8 mouse cellular contexts compared by ENCODE assay signal in genomic region chr4:116991366-116991765, GRCm38 (mm10). TPM values are rescaled to one million over a fixed set of nuclear protein-coding genes. Genes with fewer than 3 reads are reported as not detected.
DNase-seq lines count a peak whose midpoint lies in the region; ATAC-seq lines count a peak whose summit lies in the region.

No protein-coding gene starts in this region.

- no peak overlapping the region for H3K27ac ChIP-seq in hindbrain, embryonic 10.5 days
- no peak overlapping the region for H3K27ac ChIP-seq in hindbrain, embryonic 16.5 days (ENCODE audit: low read depth, low read length)
- no peak overlapping the region for H3K27ac ChIP-seq in embryonic facial prominence, embryonic 11.5 days (replicated peaks; ENCODE audit: low read depth, low read length)
- no peak overlapping the region for H3K27ac ChIP-seq in heart, embryonic 13.5 days (replicated peaks)

- H3K4me1 ChIP-seq in hindbrain, embryonic 10.5 days (replicated peaks) = peaks cover 30% of the 10 kb centered on the region
- peaks cover 20% of the 10 kb centered on the region for H3K4me1 ChIP-seq in hindbrain, embryonic 16.5 days (ENCODE audit: control insufficient read depth, insufficient read depth, low read depth, low read length)
- H3K4me1 ChIP-seq in embryonic facial prominence, embryonic 11.5 days (ENCODE audit: control insufficient read depth, insufficient read depth, low read length) = peaks cover 5% of the 10 kb centered on the region; the same call in 1 of the 2 replicates
- peaks cover 36% of the 10 kb centered on the region for H3K4me1 ChIP-seq in heart, embryonic 13.5 days

- H3K36me3 ChIP-seq in hindbrain, embryonic 10.5 days = peaks cover 45% of the 10 kb centered on the region
- peaks cover 9% of the 10 kb centered on the region for H3K36me3 ChIP-seq in hindbrain, embryonic 16.5 days (ENCODE audit: control insufficient read depth, insufficient read depth, low read length)
- no peaks in the 10 kb centered on the region for H3K36me3 ChIP-seq in embryonic facial prominence, embryonic 11.5 days (replicated peaks; ENCODE audit: control insufficient read depth, insufficient read depth, low read depth, low read length)
- peaks cover 27% of the 10 kb centered on the region for H3K36me3 ChIP-seq in heart, embryonic 13.5 days

- H3K9me3 ChIP-seq in hindbrain, embryonic 10.5 days = no peaks in the 10 kb centered on the region
- H3K9me3 ChIP-seq in hindbrain, embryonic 16.5 days (ENCODE audit: control insufficient read depth, low read length) = no peaks in the 10 kb centered on the region
- no peaks in the 10 kb centered on the region for H3K9me3 ChIP-seq in embryonic facial prominence, embryonic 11.5 days (replicated peaks; ENCODE audit: control insufficient read depth, low read length)
- no peaks in the 10 kb centered on the region for H3K9me3 ChIP-seq in heart, embryonic 13.5 days

- WGBS in hindbrain, embryonic 10.5 days = 15% methylated on average over 7 of the region's 7 CpGs
- 15% methylated on average over 7 of the region's 7 CpGs for WGBS in hindbrain, embryonic 16.5 days
- 13% methylated on average over 7 of the region's 7 CpGs for WGBS in embryonic facial prominence, embryonic 11.5 days
- WGBS in heart, embryonic 13.5 days = 12% methylated on average over 7 of the region's 7 CpGs

- 0 out of 2 replicates have a peak, but pooled peaks cover 3% of the 10 kb centered on the region for H3K27me3 ChIP-seq in hindbrain, embryonic 10.5 days (ENCODE audit: insufficient read depth, poor library complexity, severe bottlenecking)
- no peaks in the 10 kb centered on the region for H3K27me3 ChIP-seq in hindbrain, embryonic 16.5 days (replicated peaks; ENCODE audit: control insufficient read depth, insufficient read depth, low read length)
- H3K27me3 ChIP-seq in embryonic facial prominence, embryonic 11.5 days (ENCODE audit: control insufficient read depth, insufficient read depth, low read length) = no peaks in the 10 kb centered on the region
- H3K27me3 ChIP-seq in heart, embryonic 13.5 days (replicated peaks) = peaks cover 3% of the 10 kb centered on the region; the same call in 1 of the 2 replicates

- DNase-seq in hindbrain, embryonic 10.5 days (ENCODE audit: low spot score) = peak; percentile 81
- peak; percentile 77 to 83 for DNase-seq in adrenal gland, postnatal 36 days
- DNase-seq in embryonic facial prominence, embryonic 11.5 days (ENCODE audit: low spot score) = peak; percentile 84
- DNase-seq in layer of hippocampus, postnatal 36 days = peak; percentile 77 to 82
- peak; percentile 85 for DNase-seq in mesoderm, embryonic 11.5 days (ENCODE audit: low read depth, low spot score)
- peak; percentile 71 for DNase-seq in spleen, adult 12 weeks (ENCODE audit: low spot score)

- H3K9ac ChIP-seq in hindbrain, embryonic 16.5 days (ENCODE audit: low read depth, low read length) = no peak overlapping the region
- H3K9ac ChIP-seq in embryonic facial prominence, embryonic 11.5 days (replicated peaks; ENCODE audit: low read length) = no peak overlapping the region
- no peak overlapping the region for H3K9ac ChIP-seq in heart, embryonic 13.5 days

- no peak overlapping the region for H3K4me2 ChIP-seq in hindbrain, embryonic 16.5 days (ENCODE audit: low read length)
- H3K4me2 ChIP-seq in embryonic facial prominence, embryonic 11.5 days (ENCODE audit: low read depth, low read length) = no peak overlapping the region
- H3K4me2 ChIP-seq in heart, embryonic 13.5 days = peak overlapping the region; percentile 94; the same call in 1 of the 2 replicates

- no peak overlapping the region; the same call in 1 of the 2 replicates for H3K4me3 ChIP-seq in hindbrain, embryonic 10.5 days
- no peak overlapping the region for H3K4me3 ChIP-seq in hindbrain, embryonic 16.5 days (ENCODE audit: low read length)
- no peak overlapping the region for H3K4me3 ChIP-seq in embryonic facial prominence, embryonic 11.5 days (ENCODE audit: low read depth, low read length)
- peak overlapping the region; percentile 3; the same call in 1 of the 2 replicates for H3K4me3 ChIP-seq in heart, embryonic 13.5 days

- no peak for ATAC-seq in hindbrain, embryonic 16.5 days
- ATAC-seq in embryonic facial prominence, embryonic 11.5 days (replicated peaks; ENCODE audit: insufficient number of reproducible peaks, low FRiP score, low TSS enrichment, low read depth) = no peak
- ATAC-seq in heart, embryonic 13.5 days (ENCODE audit: extremely low read depth, insufficient number of reproducible peaks, low FRiP score, low TSS enrichment) = no peak

RNA-seq across cellular contexts. Expression of gene Urod, which starts 2.8 kb away (rescaled TPM):
- 106 and 115 TPM in 2 replicates for polyA plus RNA-seq in hindbrain, embryonic 10.5 days (2016; fragmentation: Nextera tagmentation; extraction: Ambion mirVana)
- 59.8 and 60.2 TPM in 2 replicates for polyA plus RNA-seq in hindbrain, embryonic 16.5 days (2015; fragmentation: Nextera tagmentation; extraction: Ambion mirVana)
- 100 to 1,000 TPM in 1 of 2 experiments, 10 to 100 TPM in 1; 97.9 to 126 TPM for total RNA-seq in adrenal gland, postnatal 36 days (2021)
- polyA plus RNA-seq in embryonic facial prominence, embryonic 11.5 days (2014; fragmentation: Nextera tagmentation; extraction: Ambion mirVana) = 109 and 115 TPM in 2 replicates
- 88.9 and 99.1 TPM in 2 replicates for polyA plus RNA-seq in heart, embryonic 13.5 days (2015; fragmentation: Nextera tagmentation; extraction: Ambion mirVana)
- total RNA-seq in layer of hippocampus, postnatal 36 days (2021) = 10 to 100 TPM; 60.1 to 71.0 TPM

RNA-seq across cellular contexts. Expression of gene Hectd3, which starts 3.8 kb away (rescaled TPM):
- 11.3 and 15.4 TPM in 2 replicates for polyA plus RNA-seq in hindbrain, embryonic 10.5 days (2016; fragmentation: Nextera tagmentation; extraction: Ambion mirVana)
- polyA plus RNA-seq in hindbrain, embryonic 16.5 days (2015; fragmentation: Nextera tagmentation; extraction: Ambion mirVana) = 22.0 and 23.9 TPM in 2 replicates
- total RNA-seq in adrenal gland, postnatal 36 days (2021) = 10 to 100 TPM; 22.5 to 26.9 TPM
- 6.1 and 7.3 TPM in 2 replicates for polyA plus RNA-seq in embryonic facial prominence, embryonic 11.5 days (2014; fragmentation: Nextera tagmentation; extraction: Ambion mirVana)
- 5.1 and 6.0 TPM in 2 replicates for polyA plus RNA-seq in heart, embryonic 13.5 days (2015; fragmentation: Nextera tagmentation; extraction: Ambion mirVana)
- 10 to 100 TPM; 41.3 to 41.5 TPM for total RNA-seq in layer of hippocampus, postnatal 36 days (2021)

RNA-seq across cellular contexts. Expression of gene Eif2b3, which starts 27.8 kb away (rescaled TPM):
- 49.1 and 56.2 TPM in 2 replicates for polyA plus RNA-seq in hindbrain, embryonic 10.5 days (2016; fragmentation: Nextera tagmentation; extraction: Ambion mirVana)
- polyA plus RNA-seq in hindbrain, embryonic 16.5 days (2015; fragmentation: Nextera tagmentation; extraction: Ambion mirVana) = 44.9 and 47.5 TPM in 2 replicates
- total RNA-seq in adrenal gland, postnatal 36 days (2021) = 10 to 100 TPM; 29.0 to 33.6 TPM
- polyA plus RNA-seq in embryonic facial prominence, embryonic 11.5 days (2014; fragmentation: Nextera tagmentation; extraction: Ambion mirVana) = 52.0 and 56.3 TPM in 2 replicates
- polyA plus RNA-seq in heart, embryonic 13.5 days (2015; fragmentation: Nextera tagmentation; extraction: Ambion mirVana) = 25.4 and 25.5 TPM in 2 replicates
- total RNA-seq in layer of hippocampus, postnatal 36 days (2021) = 10 to 100 TPM; 18.7 to 18.9 TPM
